Mouse (Mus musculus): ENCODE results near the gene Trmt11.
"Not testable (repeated sequence)": the region's sequence is repeated elsewhere in the genome, so short reads cannot be mapped to it uniquely, and the experiment has no call there.

- TF ChIP-seq CTCF (IDR thresholded peaks at IDR 0.05; ENCODE audit: borderline replicate concordance, extremely low read depth, insufficient read depth, insufficient read length); POLR2A (IDR thresholded peaks at IDR 0.05; ENCODE audit: borderline replicate concordance, extremely low read depth, insufficient read depth, insufficient read length, poor library complexity, severe bottlenecking): not testable (repeated sequence)
Measured at GRCm38 (mm10) chr10:30535930-30536329, 64.6 kb downstream of the Trmt11 start.

Measured in brain, embryonic 14.5 days (tissue).